Mouse (Mus musculus): ENCODE measurements around the gene Smc4. TPM values are rescaled to one million over a fixed set of nuclear protein-coding genes. Genes with fewer than 3 reads are reported as not detected.

The Smc4 gene
- 100 to 1,000 TPM; 136 to 143 TPM for total RNA-seq (2023)

DNA sequence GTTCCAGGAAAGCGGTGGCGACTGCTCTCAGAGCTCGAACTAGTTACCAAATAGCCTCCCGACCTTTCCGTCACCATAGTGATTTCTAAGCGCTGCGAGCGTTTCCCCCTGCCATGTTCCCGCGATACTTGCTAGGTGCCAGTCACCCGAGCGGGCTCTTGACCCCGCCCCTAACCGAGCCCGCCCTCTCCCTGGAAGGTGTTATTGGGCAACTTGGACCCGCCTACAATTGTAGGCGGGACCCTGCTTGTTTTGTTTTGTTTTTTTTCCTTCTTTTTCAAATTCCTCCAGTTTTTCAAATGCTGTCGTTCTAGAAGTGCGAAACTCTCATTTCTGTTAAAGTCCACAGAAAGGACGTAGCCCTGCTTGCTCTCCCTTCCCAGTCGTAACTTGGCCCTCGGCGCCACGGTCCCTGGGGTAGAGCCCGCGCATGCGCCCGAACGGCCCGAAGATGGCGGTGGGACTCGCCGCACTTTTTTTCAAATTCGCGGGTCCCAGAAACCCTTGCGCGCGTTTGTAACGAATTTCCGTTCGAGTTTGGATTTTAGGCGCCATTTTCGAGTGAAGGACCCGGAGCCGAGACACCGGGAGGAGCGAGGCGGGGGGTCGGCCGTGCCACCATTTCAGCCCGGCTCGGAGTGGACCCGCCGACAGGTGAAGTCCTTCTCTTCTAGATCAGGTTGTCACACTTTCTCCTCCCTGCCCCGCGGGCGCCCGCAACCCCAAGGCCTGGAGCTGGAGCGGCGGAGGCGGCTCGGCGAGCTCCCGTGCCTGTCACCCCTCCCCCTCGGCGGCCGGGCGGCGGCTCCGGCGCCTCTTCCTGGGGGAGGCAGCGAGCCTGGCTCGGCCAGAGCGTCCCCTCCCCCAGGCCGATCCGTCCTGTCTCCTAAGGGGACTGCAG is at the start of gene Smc4, which contains the start of gene Ift80:
TSS of gene Smc4 (plus strand) at position 302 of the 901 bp plus-strand sequence.
TSS of gene Ift80 (minus strand) at position 134 of the 901 bp plus-strand sequence.

DNA sequence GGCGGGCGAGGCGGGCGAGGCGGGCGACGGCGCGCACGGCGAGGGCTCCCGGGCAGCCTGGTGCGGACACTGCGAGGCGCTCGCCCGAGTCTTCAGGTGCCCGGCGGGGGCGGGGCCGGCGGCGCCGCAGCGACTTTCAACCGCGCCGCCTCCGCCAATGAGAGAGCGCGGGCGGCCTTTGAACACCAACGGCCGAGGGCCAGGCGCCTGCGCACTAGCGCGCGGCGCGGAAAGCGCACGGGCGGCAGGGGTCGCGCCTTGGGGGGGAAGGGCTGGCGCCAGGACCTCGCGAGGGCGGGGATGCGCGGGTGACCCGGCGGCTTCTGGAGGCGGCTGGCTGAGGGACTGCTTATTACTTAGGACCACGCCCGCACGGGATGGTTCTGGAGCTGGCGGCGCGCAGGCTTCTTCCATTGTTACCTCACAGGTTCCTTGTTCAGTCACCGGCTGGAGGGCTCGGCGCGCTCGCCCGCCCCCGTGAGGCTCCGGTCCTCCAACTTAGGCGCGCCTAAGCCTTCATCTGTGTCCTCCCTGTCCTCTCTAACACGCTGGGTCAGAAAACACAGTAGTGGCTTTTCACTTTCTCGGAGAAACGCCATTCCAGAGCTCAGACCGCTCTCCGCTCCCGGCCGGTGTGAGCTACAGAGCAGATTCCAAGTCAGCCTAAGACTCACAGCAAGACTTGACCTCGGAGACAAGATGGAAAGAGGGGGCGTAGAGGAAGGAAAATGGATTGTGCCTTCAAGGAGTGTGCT is 40.3 kb downstream of the Smc4 start, which contains the start of gene Trim59:
TSS of gene Trim59 (minus strand) at position 111 of the 755 bp plus-strand sequence.

Other genes starting within 250 kb of the Smc4 start
- gene 1110032F04Rik, start 135.2 kb upstream of the Smc4 start, total RNA-seq (2023) = not detected
- 10 to 100 TPM; 11.3 to 14.0 TPM for gene Ift80, start 168 bp upstream of the Smc4 start, total RNA-seq (2023)
- gene Trim59, start 40.0 kb downstream of the Smc4 start, total RNA-seq (2023) = 10 to 100 TPM; 28.6 to 31.3 TPM
- gene Kpna4, start 122.4 kb downstream of the Smc4 start, total RNA-seq (2023) = 100 to 1,000 TPM; 101 to 117 TPM
- under 1 TPM in 1 of 2 experiments, not detected in 1; 0.29 TPM for gene Arl14, start 217.7 kb downstream of the Smc4 start, total RNA-seq (2023)

All from neutrophil, adult 59 days (primary cell).